Mouse (Mus musculus) midbrain, embryonic 11.5 days (tissue): ENCODE results near the gene Zfp341. TPM values are rescaled to one million over a fixed set of nuclear protein-coding genes. Genes with fewer than 3 reads are reported as not detected.
A peak's percentile ranks its signal among the peaks of the same experiment; 100 is the strongest.

Experiments used
- ATAC-seq: fragments of 200-750 bp; cut with Nextera tagmentation; 2 replicates; pipeline ENCODE4 v1.8.0; 2017; ENCODE audit warnings: moderate TSS enrichment, moderate library complexity; ENCODE audit not compliant: low FRiP score
- DNase-seq: peaks from one replicate; pipeline ENCODE4 v3.0.0; 2015; ENCODE audit warnings: low spot score; ENCODE audit errors: missing footprints
- H3K27ac ChIP-seq: fragments of 300-500 bp; sonication (generic); 2 replicates; pipeline ENCODE4 v1.5.1; 2014; ENCODE audit warnings: low read depth, low read length
- H3K27me3 ChIP-seq: fragments of 300-500 bp; sonication (generic); 2 replicates; pipeline ENCODE4 v1.6.1; 2014; ENCODE audit warnings: mild to moderate bottlenecking, low read length, moderate library complexity, mixed read lengths; ENCODE audit not compliant: control insufficient read depth, insufficient read depth
- H3K36me3 ChIP-seq: fragments of 300-500 bp; sonication (generic); 2 replicates; pipeline ENCODE4 v1.6.1; 2014; ENCODE audit warnings: mild to moderate bottlenecking, low read length, moderate library complexity, mixed read lengths; ENCODE audit not compliant: control insufficient read depth, insufficient read depth
- H3K4me1 ChIP-seq: fragments of 300-500 bp; sonication (generic); 2 replicates; pipeline ENCODE4 v1.6.1; 2014; ENCODE audit warnings: low read length; ENCODE audit not compliant: control insufficient read depth, insufficient read depth
- H3K4me2 ChIP-seq: fragments of 300-500 bp; sonication (generic); 2 replicates; pipeline ENCODE4 v1.6.1; 2014; ENCODE audit warnings: mild to moderate bottlenecking, moderate library complexity
- H3K4me3 ChIP-seq: fragments of 300-500 bp; sonication (generic); 2 replicates; pipeline ENCODE4 v1.5.1; 2014; ENCODE audit warnings: low read depth, low read length
- H3K9ac ChIP-seq: fragments of 300-500 bp; sonication (generic); 2 replicates; pipeline ENCODE4 v1.6.1; 2014; ENCODE audit warnings: low read length
- H3K9me3 ChIP-seq: fragments of 300-500 bp; sonication (generic); 2 replicates; pipeline ENCODE4 v1.6.1; 2016; ENCODE audit warnings: low read length; ENCODE audit not compliant: control insufficient read depth
- WGBS: fragments of 180-500 bp; shearing (Covaris S2); extraction: QIAGEN DNeasy Blood & Tissue Kit; methylation state at CpG from one replicate; pipeline ENCODE4 v1.1.7; 2014; 5-methylcytosine and 5-hydroxymethylcytosine counted together
- polyA plus RNA-seq: library from polyadenylated mRNA; unstranded; fragments of >200 nt; fragmentation: Nextera tagmentation; extraction: Ambion mirVana; gene quantifications from 2 replicates; pipeline ENCODE4 v1.2.1, GENCODE M21; 2014

Zfp341 gene
- polyA plus RNA-seq: 0.92 and 1.2 TPM in 2 replicates

DNA sequence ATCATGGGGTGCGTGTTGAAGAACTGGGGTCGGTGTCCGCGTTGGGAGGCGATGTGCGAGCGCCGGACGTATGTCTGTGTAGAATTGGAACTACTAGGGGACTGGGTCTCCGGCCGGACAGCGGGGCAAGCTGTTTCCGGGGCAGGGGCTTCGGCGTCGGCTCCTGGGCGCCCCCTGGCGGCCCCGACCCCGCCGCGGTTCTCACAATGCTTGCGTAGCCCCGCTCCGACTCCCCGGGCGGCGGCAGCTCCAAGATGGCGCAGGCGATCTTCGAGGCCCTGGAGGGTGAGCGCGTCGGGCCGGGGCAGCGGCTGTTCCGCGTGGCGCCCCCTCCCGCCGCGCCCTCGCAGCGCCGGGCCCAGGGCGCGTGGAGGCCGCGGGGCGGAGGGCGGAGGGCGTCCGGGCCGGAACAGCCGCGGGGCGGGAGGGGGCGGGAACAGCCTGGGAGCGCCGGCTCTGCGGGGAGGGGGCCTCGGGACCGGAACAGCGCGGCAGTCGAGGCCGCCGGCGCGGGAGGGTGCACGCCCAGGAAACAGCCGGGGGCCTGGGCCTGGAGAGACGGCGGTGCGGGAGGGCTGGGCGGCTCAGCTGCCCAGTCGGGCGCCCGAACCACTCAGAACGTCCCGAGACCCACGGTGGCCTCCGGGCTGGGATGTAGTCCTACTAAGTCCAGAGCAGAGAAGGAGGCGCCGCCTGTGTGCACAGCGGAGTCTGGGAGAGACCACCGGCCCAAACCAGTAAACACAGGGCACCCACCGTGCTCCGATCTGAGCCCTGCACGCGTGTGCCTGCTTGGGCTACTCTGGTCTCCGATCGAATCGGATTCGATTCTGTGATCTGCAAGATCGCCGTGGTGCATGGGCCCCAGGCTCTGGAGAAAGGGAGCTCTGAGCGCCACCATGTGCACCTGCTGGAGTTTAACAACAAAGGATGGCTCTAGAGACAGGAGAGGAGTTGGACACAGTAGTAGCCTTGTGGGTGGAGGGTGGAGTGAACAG lies at the start of gene Zfp341, which contains the start of gene 4930519P11Rik:
Gene Zfp341 (plus strand): TSS at position 180 of the 998 bp plus-strand sequence.
Gene 4930519P11Rik (minus strand): TSS at position 320 of the 998 bp plus-strand sequence.
- peak within 1 kb of the TSS; percentile 81 for H3K9ac ChIP-seq
- DNase-seq (peak; percentile 100), ATAC-seq (peak; percentile 95)
- H3K9me3 ChIP-seq: no peaks in the 10 kb centered on the region
- peak within 1 kb of the TSS; percentile 93 for H3K27ac ChIP-seq
- H3K4me3 ChIP-seq: peak within 1 kb of the TSS; percentile 42
- H3K4me1 ChIP-seq: peaks cover 10% of the 10 kb centered on the region
- H3K36me3 ChIP-seq: no peaks in the 10 kb centered on the region
- H3K27me3 ChIP-seq: no peaks in the 10 kb centered on the region
- peak within 1 kb of the TSS; percentile 60 for H3K4me2 ChIP-seq
- under 1% methylated on average over 91 of the region's 98 CpGs for WGBS

DNA sequence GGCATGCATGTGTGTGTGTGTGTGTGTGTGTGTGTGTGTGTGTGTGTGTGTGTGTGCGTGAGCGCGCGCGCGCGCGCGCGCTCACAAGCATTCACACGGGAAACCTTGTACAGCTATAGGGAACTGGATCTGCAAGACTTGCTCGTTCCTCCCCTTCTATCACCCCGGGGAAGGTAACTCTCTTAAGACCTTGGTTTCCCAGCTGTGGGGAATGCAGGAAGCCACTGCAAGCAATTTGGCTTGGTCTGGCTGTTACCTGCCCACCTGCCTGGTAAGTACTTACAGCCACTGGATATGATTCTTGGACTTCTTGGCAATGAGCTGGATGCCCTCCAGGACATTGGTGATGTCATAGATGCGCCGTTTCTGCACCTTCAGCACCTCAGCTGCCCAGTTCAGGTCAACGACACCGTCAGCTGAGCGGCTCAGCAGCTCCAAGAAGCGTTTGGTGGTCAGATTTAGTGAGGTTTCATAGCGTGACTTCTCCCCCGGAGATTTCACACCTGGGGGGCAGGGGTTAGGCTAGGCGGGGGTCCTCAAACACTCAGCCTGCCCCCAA lies 49.4 kb upstream of the Zfp341 start:
- Histone ChIP-seq H3K27ac (no peak overlapping the region), H3K27me3 (no peaks in the 10 kb centered on the region), H3K36me3 (peaks cover 13% of the 10 kb centered on the region), H3K4me2 (no peak overlapping the region), H3K9ac (no peak overlapping the region), H3K4me1 (peaks cover 32% of the 10 kb centered on the region), H3K4me3 (no peak overlapping the region), H3K9me3 (no peaks in the 10 kb centered on the region)
- ATAC-seq: no peak
- WGBS: 93% methylated on average over 22 of the region's 22 CpGs
- no peak for DNase-seq

DNA sequence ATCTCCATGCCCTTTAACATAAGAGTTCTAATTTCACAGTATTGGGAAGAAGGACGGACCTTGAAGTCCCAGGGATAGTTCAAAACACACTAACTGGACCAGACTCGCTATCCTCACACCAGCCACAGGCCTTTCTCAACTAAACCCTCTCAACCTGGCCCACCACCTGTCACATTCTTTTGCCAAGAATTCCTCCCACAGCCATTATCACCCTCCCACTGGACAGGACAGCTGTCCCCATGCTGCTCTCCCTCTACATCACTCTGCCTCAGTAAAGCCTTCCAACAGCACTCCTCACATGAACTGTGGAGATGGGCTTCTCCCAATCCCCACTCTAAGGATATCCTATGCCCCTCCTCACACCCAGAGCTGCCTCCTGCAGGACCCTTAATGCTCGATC lies 47.5 kb upstream of the Zfp341 start:
- Histone ChIP-seq H3K4me2 (no peak overlapping the region), H3K9me3 (no peaks in the 10 kb centered on the region), H3K4me1 (peaks cover 31% of the 10 kb centered on the region), H3K36me3 (peaks cover 13% of the 10 kb centered on the region), H3K27me3 (no peaks in the 10 kb centered on the region), H3K9ac (no peak overlapping the region), H3K27ac (no peak overlapping the region), H3K4me3 (no peak overlapping the region)
- ATAC-seq (no peak), DNase-seq (no peak)
- WGBS: 73% methylated on average over 3 of the region's 3 CpGs

DNA sequence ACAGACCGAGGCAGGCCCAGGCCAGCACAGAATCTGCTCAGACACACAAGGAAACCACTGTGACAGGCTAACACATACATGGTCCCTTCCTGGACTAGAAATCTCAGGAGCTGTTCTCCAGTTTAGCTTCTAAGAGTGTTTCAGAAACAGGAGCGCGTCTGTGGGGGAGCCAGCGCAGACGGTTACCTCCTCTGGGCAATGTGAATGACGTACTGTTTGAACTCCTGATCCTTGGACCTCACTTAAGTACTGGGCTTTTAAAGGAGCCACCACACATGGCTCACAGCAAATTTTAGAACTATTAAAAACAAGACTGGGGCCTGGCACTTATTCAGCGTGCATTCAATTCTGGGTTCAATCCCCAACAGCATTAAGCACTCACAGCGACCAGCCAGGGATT lies 46.5 kb upstream of the Zfp341 start:
- H3K4me2 ChIP-seq: peak overlapping the region; percentile 15; the same call in 1 of the 2 replicates
- ATAC-seq (no peak), DNase-seq (no peak)
- 0 out of 2 replicates have a peak overlapping the region, but pooled peaks have one; percentile 38 for H3K9ac ChIP-seq
- H3K9me3 ChIP-seq: no peaks in the 10 kb centered on the region
- peaks cover 7% of the 10 kb centered on the region; the same call in 1 of the 2 replicates for H3K36me3 ChIP-seq
- H3K27me3 ChIP-seq: no peaks in the 10 kb centered on the region
- no peak overlapping the region for H3K4me3 ChIP-seq
- no peak overlapping the region for H3K27ac ChIP-seq
- WGBS: 66% methylated on average over 8 of the region's 8 CpGs
- peaks cover 35% of the 10 kb centered on the region for H3K4me1 ChIP-seq

DNA sequence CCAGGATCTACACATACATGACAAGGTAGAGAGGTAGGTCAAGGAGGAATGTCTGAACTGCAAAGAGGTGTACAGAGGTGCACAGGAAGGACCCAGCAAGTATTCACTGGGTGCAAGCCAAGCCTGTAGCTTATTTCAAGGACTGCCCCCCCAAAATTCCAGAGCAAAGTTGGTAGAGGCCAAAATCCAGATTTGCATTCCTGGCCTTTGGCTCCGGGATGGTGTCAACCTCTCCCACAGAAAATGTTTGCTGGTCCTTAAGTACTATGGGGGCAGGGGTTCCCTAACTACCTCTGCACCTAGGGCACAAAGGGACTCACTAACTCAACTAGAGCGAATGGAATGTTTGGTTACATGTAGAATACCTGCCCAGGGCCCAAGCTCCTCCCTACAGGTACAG lies 45.3 kb upstream of the Zfp341 start:
- WGBS: 82% methylated on average over 2 of the region's 2 CpGs
- peaks cover 5% of the 10 kb centered on the region; the same call in 1 of the 2 replicates for H3K36me3 ChIP-seq
- ATAC-seq (no peak), DNase-seq (no peak)
- no peaks in the 10 kb centered on the region for H3K27me3 ChIP-seq
- H3K4me1 ChIP-seq: peaks cover 35% of the 10 kb centered on the region
- peak overlapping the region; percentile 86 for H3K4me3 ChIP-seq
- H3K27ac ChIP-seq: peak overlapping the region; percentile 87
- peak overlapping the region; percentile 89 for H3K9ac ChIP-seq
- H3K4me2 ChIP-seq: peak overlapping the region; percentile 75
- H3K9me3 ChIP-seq: no peaks in the 10 kb centered on the region

DNA sequence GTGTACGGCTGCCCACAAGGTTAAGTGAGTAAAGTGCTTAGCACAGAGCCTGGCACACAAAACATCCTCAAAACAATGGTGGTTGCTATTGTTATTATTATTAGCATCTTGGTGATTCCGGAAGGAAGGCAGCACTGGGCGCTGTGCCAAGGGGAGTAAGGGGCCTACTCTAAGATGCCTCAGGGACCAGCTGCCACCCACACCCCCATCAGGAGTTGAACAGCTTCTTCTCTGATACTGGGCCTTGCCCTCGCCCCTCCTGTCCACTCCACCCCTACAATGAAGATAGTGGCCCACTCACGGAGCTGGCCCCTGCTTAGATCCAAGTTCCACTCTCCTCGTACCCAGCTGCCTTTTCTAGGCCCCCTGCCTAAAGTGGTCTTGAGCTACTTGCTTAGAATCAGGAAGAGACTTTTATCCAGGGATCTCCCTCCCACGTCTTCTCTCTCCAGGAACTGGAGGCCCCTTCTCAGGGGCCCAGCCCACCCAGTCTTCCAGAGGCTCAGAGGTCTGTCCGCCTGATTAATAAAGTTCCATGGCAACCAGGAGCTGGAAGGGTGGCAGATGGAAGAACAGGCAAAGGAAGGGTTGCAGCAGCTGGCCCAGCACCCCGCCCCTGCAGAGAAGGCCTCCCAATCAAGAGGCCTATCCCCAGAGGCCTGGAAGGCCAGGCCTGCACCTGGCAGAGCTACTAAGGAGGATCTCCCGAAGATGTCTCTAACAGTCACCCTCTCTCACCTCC lies 44.6 kb upstream of the Zfp341 start:
- DNase-seq (peak; percentile 96), ATAC-seq (peak; percentile 48)
- Histone ChIP-seq H3K27ac (peak overlapping the region; percentile 87), H3K4me1 (peaks cover 35% of the 10 kb centered on the region), H3K4me2 (peak overlapping the region; percentile 75), H3K27me3 (no peaks in the 10 kb centered on the region), H3K9me3 (no peaks in the 10 kb centered on the region), H3K4me3 (peak overlapping the region; percentile 86), H3K36me3 (no peaks in the 10 kb centered on the region; the same call in 1 of the 2 replicates), H3K9ac (peak overlapping the region; percentile 89)
- WGBS: 10% methylated on average over 10 of the region's 10 CpGs

DNA sequence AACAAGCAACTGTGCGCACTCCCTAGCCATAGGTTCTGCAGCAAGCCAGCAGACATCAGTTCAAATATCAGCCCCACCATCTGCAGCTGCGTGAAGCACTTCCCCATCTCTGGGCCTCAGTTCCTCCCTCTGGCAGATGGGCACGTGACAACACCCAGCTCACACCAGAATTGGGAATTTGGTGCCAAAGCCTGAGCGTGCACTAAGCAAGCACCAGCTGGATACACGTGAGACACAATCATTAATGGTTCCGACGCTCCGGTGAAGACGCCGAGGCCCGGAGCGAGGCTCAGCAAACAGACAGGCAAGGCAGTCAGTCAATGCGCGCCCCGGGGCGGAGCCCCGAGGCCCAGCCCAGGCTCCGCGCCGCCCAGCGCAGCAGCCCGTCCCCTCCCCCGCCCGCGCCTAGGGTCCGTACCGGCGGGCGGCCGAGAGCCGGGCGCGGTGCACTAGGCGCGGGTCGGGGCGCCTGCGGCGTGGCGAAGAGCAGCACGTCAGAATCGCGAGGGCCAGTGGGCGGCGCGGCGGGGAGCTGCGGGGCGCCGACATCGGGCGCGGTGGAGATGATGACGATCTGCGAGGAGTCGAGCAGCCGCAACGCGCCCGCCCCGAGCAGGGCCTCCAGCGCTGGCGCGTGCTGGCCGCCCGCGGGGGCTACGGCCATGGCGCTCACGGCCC lies 43.9 kb upstream of the Zfp341 start:
- Histone ChIP-seq H3K36me3 (no peaks in the 10 kb centered on the region), H3K9ac (peak overlapping the region; percentile 89), H3K27me3 (no peaks in the 10 kb centered on the region), H3K9me3 (no peaks in the 10 kb centered on the region), H3K27ac (peak overlapping the region; percentile 87), H3K4me2 (peak overlapping the region; percentile 75), H3K4me3 (peak overlapping the region; percentile 86), H3K4me1 (peaks cover 35% of the 10 kb centered on the region)
- under 1% methylated on average over 62 of the region's 70 CpGs for WGBS
- DNase-seq (no peak), ATAC-seq (peak; percentile 66)

DNA sequence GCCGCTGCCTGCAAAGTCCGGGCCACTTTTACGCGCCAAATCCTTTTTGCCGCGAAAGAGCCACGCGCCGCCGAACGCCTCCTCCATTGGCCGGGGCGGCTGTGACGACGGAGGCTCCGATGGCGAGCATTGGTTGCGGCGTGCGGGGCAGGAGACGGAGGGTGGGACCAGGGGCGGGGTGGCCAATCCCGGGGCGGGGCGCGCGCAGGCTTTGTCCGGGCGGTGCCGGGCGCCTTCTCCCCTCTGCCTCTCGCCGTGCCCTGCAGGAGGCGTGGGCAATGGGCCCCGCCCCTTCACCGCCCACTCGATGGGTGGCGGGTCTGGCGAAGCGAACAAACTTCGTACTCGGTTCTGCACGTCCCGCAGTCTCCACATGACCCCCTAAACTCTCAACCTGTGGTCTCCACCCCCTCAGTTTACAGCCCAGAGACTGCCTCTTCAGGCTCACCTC lies 43.2 kb upstream of the Zfp341 start, which contains the start of gene E2f1:
Gene E2f1 (minus strand): TSS at position 57 of the 451 bp plus-strand sequence.
- no peaks in the 10 kb centered on the region for H3K27me3 ChIP-seq
- H3K27ac ChIP-seq: peak within 1 kb of the TSS; percentile 87
- peak within 1 kb of the TSS; percentile 89 for H3K9ac ChIP-seq
- peak within 1 kb of the TSS; percentile 75 for H3K4me2 ChIP-seq
- peaks cover 35% of the 10 kb centered on the region for H3K4me1 ChIP-seq
- H3K36me3 ChIP-seq: no peaks in the 10 kb centered on the region
- DNase-seq: peak; percentile 99
- H3K4me3 ChIP-seq: peak within 1 kb of the TSS; percentile 86
- WGBS: under 1% methylated on average over 43 of the region's 44 CpGs
- H3K9me3 ChIP-seq: no peaks in the 10 kb centered on the region
- peak; percentile 96 for ATAC-seq
